Mouse (Mus musculus) ES-Bruce4 (cell line): ENCODE results near the gene Park7. TPM values are rescaled to one million over a fixed set of nuclear protein-coding genes. Genes with fewer than 3 reads are reported as not detected.

Experiments used
- H3K27ac ChIP-seq: 2 replicates; pipeline ENCODE4 v1.5.1; 2012; ENCODE audit warnings: low read length, inconsistent platforms; ENCODE audit not compliant: insufficient read depth
- H3K27me3 ChIP-seq: 2 replicates; pipeline ENCODE4 v1.6.1; 2012; ENCODE audit warnings: mild to moderate bottlenecking, low read length, inconsistent platforms; ENCODE audit not compliant: control insufficient read depth, poor library complexity, insufficient read depth, severe bottlenecking
- H3K36me3 ChIP-seq: 2 replicates; pipeline ENCODE4 v1.6.1; 2012; ENCODE audit warnings: inconsistent platforms, mild to moderate bottlenecking, low read length, moderate library complexity; ENCODE audit not compliant: control insufficient read depth, poor library complexity, insufficient read depth, severe bottlenecking
- H3K4me1 ChIP-seq: one replicate; pipeline ENCODE4 v1.8.1; 2011; ENCODE audit warnings: low read length; ENCODE audit not compliant: control insufficient read depth, insufficient read depth
- H3K4me3 ChIP-seq: 2 replicates; pipeline ENCODE4 v1.5.1; 2011; ENCODE audit warnings: low read depth, mild to moderate bottlenecking, low read length
- H3K9ac ChIP-seq: 2 replicates; pipeline ENCODE4 v1.6.1; 2012; ENCODE audit warnings: low read depth, mild to moderate bottlenecking, inconsistent platforms; ENCODE audit not compliant: poor library complexity, severe bottlenecking
- H3K9me3 ChIP-seq: replicated peaks from 2 replicates; pipeline ENCODE4 v1.6.1; 2012; ENCODE audit warnings: mild to moderate bottlenecking, low read length, inconsistent platforms; ENCODE audit not compliant: control insufficient read depth, poor library complexity, insufficient read depth, severe bottlenecking
- CTCF ChIP-seq: IDR thresholded peaks from one replicate; pipeline ENCODE4 v1.8.1; 2011; ENCODE audit warnings: low read depth, low read length
- EP300 ChIP-seq: IDR thresholded peaks from 2 replicates; pipeline ENCODE4 v1.6.1; 2011; ENCODE audit warnings: low read depth, low read length; ENCODE audit not compliant: insufficient read depth
- POLR2A ChIP-seq: IDR thresholded peaks from one replicate; pipeline ENCODE4 v1.8.1; 2011; ENCODE audit warnings: low read length; ENCODE audit not compliant: insufficient read depth
- polyA plus RNA-seq: library from polyadenylated mRNA; stranded (reverse); fragments of >200 nt; gene quantifications from 2 replicates; pipeline ENCODE4 v1.2.4, GENCODE M21; 2011; ENCODE audit warnings: low read depth; ENCODE audit not compliant: missing spikeins, insufficient read depth, insufficient read length

Gene Park7
- 210 and 215 TPM in 2 replicates for polyA plus RNA-seq

- Histone ChIP-seq H3K4me3 (peak within 1 kb of the TSS; percentile 90), H3K36me3 (no peaks in the 10 kb centered on the region), H3K27ac (peak within 1 kb of the TSS; percentile 64), H3K9ac (peak within 1 kb of the TSS; percentile 65), H3K27me3 (no peaks in the 10 kb centered on the region), H3K9me3 (no peaks in the 10 kb centered on the region), H3K4me1 (peaks cover 4% of the 10 kb centered on the region)
- TF ChIP-seq POLR2A, result peak; percentile 89
- peak; percentile 14 for TF ChIP-seq CTCF
- no peak; the same call in 1 of the 2 replicates for TF ChIP-seq EP300
These were observed at the start of gene Park7, which contains the start of gene Tnfrsf9 for GRCm38 (mm10) chr4:150914290-150914733. Gene Park7 (minus strand): TSS chr4:150914437. Gene Tnfrsf9 (plus strand): TSS chr4:150914562.

DNA sequence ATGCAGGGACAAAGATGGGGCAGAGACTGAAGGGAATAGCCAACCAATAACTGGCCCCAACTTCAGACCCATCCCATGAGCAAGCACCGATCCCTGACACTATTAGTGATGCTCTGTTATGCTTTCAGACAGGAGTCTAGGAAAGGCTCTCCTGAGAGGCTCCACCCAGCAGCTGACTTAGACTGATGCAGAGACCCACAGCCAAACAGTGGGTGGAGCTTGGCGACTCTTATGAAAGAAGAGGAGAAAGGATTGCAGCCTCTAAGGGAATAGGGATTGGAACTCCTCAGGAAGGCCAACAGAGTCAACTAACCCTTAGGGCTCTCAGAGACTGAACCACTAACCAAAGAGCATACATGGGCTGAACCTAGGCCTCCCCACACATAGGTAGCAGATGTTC is 49.5 kb upstream of the Park7 start:
- TF ChIP-seq CTCF (no peak), EP300 (no peak), POLR2A (no peak)
- no peak overlapping the region for H3K27ac ChIP-seq
- no peaks in the 10 kb centered on the region for H3K9me3 ChIP-seq
- H3K27me3 ChIP-seq, result no peaks in the 10 kb centered on the region
- H3K4me3 ChIP-seq, result no peak overlapping the region
- H3K4me1 ChIP-seq, result no peaks in the 10 kb centered on the region
- H3K9ac ChIP-seq, result no peak overlapping the region
- H3K36me3 ChIP-seq, result no peaks in the 10 kb centered on the region

GRCm38 (mm10) chr4:150962231-150962630 is 48.0 kb upstream of the Park7 start:
- H3K36me3 ChIP-seq, result no peaks in the 10 kb centered on the region
- no peak overlapping the region for H3K27ac ChIP-seq
- no peaks in the 10 kb centered on the region for H3K9me3 ChIP-seq
- no peaks in the 10 kb centered on the region for H3K4me1 ChIP-seq
- TF ChIP-seq CTCF (no peak), POLR2A (no peak), EP300 (no peak)
- no peaks in the 10 kb centered on the region for H3K27me3 ChIP-seq
- no peak overlapping the region for H3K9ac ChIP-seq
- H3K4me3 ChIP-seq, result no peak overlapping the region

DNA sequence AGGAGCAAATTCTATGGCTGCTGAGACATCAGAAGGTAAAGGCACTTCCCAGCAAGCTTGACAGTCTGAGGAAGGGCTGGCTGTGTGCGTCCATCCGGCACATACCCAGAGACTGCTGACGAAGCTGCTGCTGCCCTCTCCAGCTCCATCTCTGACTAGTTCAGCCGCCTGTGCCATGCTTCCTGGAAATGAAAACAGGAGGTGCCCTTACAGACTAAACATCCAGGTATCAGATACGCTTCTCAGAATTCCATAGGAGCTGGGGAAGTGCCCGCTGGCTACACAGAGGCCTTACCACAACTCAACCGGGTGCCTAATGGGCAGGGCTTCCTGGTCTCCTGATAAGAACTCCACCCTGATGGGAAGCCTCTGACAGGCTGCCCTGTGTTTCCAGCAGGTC is 44.3 kb upstream of the Park7 start:
- Histone ChIP-seq H3K4me1 (no peaks in the 10 kb centered on the region), H3K36me3 (no peaks in the 10 kb centered on the region), H3K9me3 (no peaks in the 10 kb centered on the region), H3K4me3 (no peak overlapping the region), H3K27me3 (no peaks in the 10 kb centered on the region), H3K9ac (no peak overlapping the region), H3K27ac (no peak overlapping the region)
- TF ChIP-seq POLR2A (no peak), CTCF (no peak), EP300 (no peak)

DNA sequence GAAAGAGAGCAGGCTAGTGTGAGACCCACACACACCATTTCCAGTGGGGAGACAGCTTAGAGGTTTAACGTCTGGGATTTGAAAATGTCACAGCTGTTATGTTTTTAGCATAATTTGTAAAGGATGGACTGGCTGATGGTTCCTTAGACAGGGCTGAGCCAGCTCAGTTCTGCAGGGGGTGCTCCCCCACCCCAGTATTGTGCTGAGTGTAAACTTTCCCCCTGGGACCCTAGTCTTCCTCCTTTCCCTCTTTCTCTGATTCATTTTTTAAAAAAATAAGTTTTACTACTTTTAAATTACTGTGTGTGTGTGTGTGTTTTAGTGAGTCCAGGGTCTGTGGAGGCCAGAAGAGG is 42.8 kb upstream of the Park7 start:
- Histone ChIP-seq H3K4me3 (no peak overlapping the region; the same call in 1 of the 2 replicates), H3K36me3 (no peaks in the 10 kb centered on the region), H3K4me1 (no peaks in the 10 kb centered on the region), H3K27me3 (no peaks in the 10 kb centered on the region), H3K9ac (no peak overlapping the region), H3K9me3 (no peaks in the 10 kb centered on the region), H3K27ac (no peak overlapping the region)
- TF ChIP-seq EP300 (no peak), CTCF (no peak), POLR2A (no peak)

GRCm38 (mm10) chr4:150956369-150957105 is 42.3 kb upstream of the Park7 start:
- H3K4me1 ChIP-seq, result no peaks in the 10 kb centered on the region
- no peaks in the 10 kb centered on the region for H3K9me3 ChIP-seq
- peak overlapping the region; percentile 27; the same call in 1 of the 2 replicates for H3K4me3 ChIP-seq
- no peak overlapping the region for H3K9ac ChIP-seq
- no peaks in the 10 kb centered on the region for H3K36me3 ChIP-seq
- no peak for TF ChIP-seq EP300
- no peak for TF ChIP-seq POLR2A
- no peak for TF ChIP-seq CTCF
- no peak overlapping the region for H3K27ac ChIP-seq
- no peaks in the 10 kb centered on the region for H3K27me3 ChIP-seq
